Mouse (Mus musculus): ENCODE measurements around the gene Mllt6.

Mllt6 gene

GRCm38 (mm10) chr11:97666794-97667193 lies 3.6 kb downstream of the Mllt6 start:
- DNase-seq (ENCODE audit: low spot score in 2 of 2): no peak

GRCm38 (mm10) chr11:97668160-97668559 lies 4.9 kb downstream of the Mllt6 start:
- no peak for DNase-seq (ENCODE audit: low spot score in 2 of 2)

GRCm38 (mm10) chr11:97669268-97669667 lies 6.1 kb downstream of the Mllt6 start:
- DNase-seq (ENCODE audit: low spot score in 2 of 2): no peak

GRCm38 (mm10) chr11:97669829-97670228 lies 6.6 kb downstream of the Mllt6 start:
- DNase-seq (ENCODE audit: low spot score in 2 of 2): no peak

GRCm38 (mm10) chr11:97670234-97671176 lies 7.3 kb downstream of the Mllt6 start:
- no peak for DNase-seq (ENCODE audit: low spot score in 2 of 2)

- DNase-seq (ENCODE audit: low spot score in 2 of 2): no peak
These were observed 7.9 kb downstream of the Mllt6 start for GRCm38 (mm10) chr11:97671177-97671527.

GRCm38 (mm10) chr11:97673148-97673547 lies 9.9 kb downstream of the Mllt6 start:
- no peak for DNase-seq (ENCODE audit: low spot score in 2 of 2)

- DNase-seq (ENCODE audit: low spot score in 2 of 2): no peak
These were observed 13.0 kb downstream of the Mllt6 start for GRCm38 (mm10) chr11:97676050-97676754.

- no peak for DNase-seq (ENCODE audit: low spot score in 2 of 2)
These were observed 14.2 kb downstream of the Mllt6 start for GRCm38 (mm10) chr11:97677381-97677780.

GRCm38 (mm10) chr11:97677842-97678241 lies 14.6 kb downstream of the Mllt6 start:
- no peak for DNase-seq (ENCODE audit: low spot score in 2 of 2)

GRCm38 (mm10) chr11:97678301-97678700 lies 15.1 kb downstream of the Mllt6 start:
- no peak for DNase-seq (ENCODE audit: low spot score in 2 of 2)

GRCm38 (mm10) chr11:97680430-97680829 lies 17.2 kb downstream of the Mllt6 start:
- DNase-seq (ENCODE audit: low spot score in 2 of 2): no peak

GRCm38 (mm10) chr11:97682504-97683055 lies 19.4 kb downstream of the Mllt6 start:
- DNase-seq (ENCODE audit: low spot score in 2 of 2): no peak

GRCm38 (mm10) chr11:97684063-97684680 lies 21.0 kb downstream of the Mllt6 start:
- peak in 1 of 2 experiments; percentile 40 for DNase-seq (ENCODE audit: low spot score in 2 of 2)

- no peak for DNase-seq (ENCODE audit: low spot score in 2 of 2)
These were observed 21.6 kb downstream of the Mllt6 start for GRCm38 (mm10) chr11:97684766-97685165.

GRCm38 (mm10) chr11:97685613-97686321 lies 22.6 kb downstream of the Mllt6 start, which contains the start of gene Cisd3:
Gene Cisd3, plus strand, starts transcription at chr11:97685826.
- DNase-seq (ENCODE audit: low spot score in 2 of 2): peak; percentile 78 to 90

- no peak for DNase-seq (ENCODE audit: low spot score in 2 of 2)
These were observed 23.2 kb downstream of the Mllt6 start for GRCm38 (mm10) chr11:97686322-97686908.

- no peak for DNase-seq (ENCODE audit: low spot score in 2 of 2)
These were observed 23.8 kb downstream of the Mllt6 start for GRCm38 (mm10) chr11:97687061-97687460.

GRCm38 (mm10) chr11:97689861-97690260 lies 26.6 kb downstream of the Mllt6 start:
- DNase-seq (ENCODE audit: low spot score in 2 of 2): peak; percentile 65 to 90

- no peak for DNase-seq (ENCODE audit: low spot score in 2 of 2)
These were observed 31.2 kb downstream of the Mllt6 start for GRCm38 (mm10) chr11:97694435-97694834.

Data from spleen, postnatal 4 days (tissue).